Mouse (Mus musculus) liver, embryonic 14.5 days (tissue): ENCODE measurements around the gene Rtn1. TPM values are rescaled to one million over a fixed set of nuclear protein-coding genes. Genes with fewer than 3 reads are reported as not detected.

Experiments used
- ATAC-seq: fragments of 200-750 bp; cut with Nextera tagmentation; 2 replicates; pipeline ENCODE4 v1.8.0; 2017; ENCODE audit warnings: moderate number of reproducible peaks, mild to moderate bottlenecking, moderate library complexity; ENCODE audit not compliant: insufficient read depth
- DNase-seq, 3 experiments: peaks; one replicate each; pipeline ENCODE4 v3.0.0-alpha.2; 2012 to 2013; ENCODE audit warnings: low read depth in 3 of 3, low spot score in 3 of 3
- H3K27ac ChIP-seq: fragments of 300-500 bp; sonication (generic); 2 replicates; pipeline ENCODE4 v1.5.1; 2014; ENCODE audit warnings: moderate library complexity, mild to moderate bottlenecking, control low read depth, inconsistent platforms
- H3K27me3 ChIP-seq: fragments of 300-500 bp; sonication (generic); 2 replicates; pipeline ENCODE4 v1.6.1; 2014; ENCODE audit warnings: mild to moderate bottlenecking, low read length, moderate library complexity; ENCODE audit not compliant: control insufficient read depth, insufficient read depth
- H3K36me3 ChIP-seq: fragments of 300-500 bp; sonication (generic); replicated peaks from 2 replicates; pipeline ENCODE4 v1.6.1; 2014; ENCODE audit warnings: low read depth; ENCODE audit not compliant: control insufficient read depth, insufficient read depth
- H3K4me1 ChIP-seq, 2 experiments: fragments of 200-500 bp in 1 of 2; fragments of 300-500 bp in 1 of 2; sonication (generic) in 1 of 2; replicated peaks; 2 replicates each; pipeline ENCODE4 v1.6.1; 2012 to 2014; ENCODE audit warnings: antibody characterized with exemption in 1 of 2, inconsistent platforms in 1 of 2, low read length in 1 of 2; ENCODE audit not compliant: control insufficient read depth in 2 of 2, insufficient read depth in 2 of 2
- H3K4me2 ChIP-seq: fragments of 300-500 bp; sonication (generic); 2 replicates; pipeline ENCODE4 v1.6.1; 2014; ENCODE audit warnings: low read depth, mild to moderate bottlenecking, control low read depth, moderate library complexity
- H3K4me3 ChIP-seq, 2 experiments: fragments of 200-500 bp in 1 of 2; fragments of 300-500 bp in 1 of 2; sonication (generic) in 1 of 2; 2 replicates each; pipeline ENCODE4 v1.5.1; 2012 to 2014; ENCODE audit warnings: low read depth in 2 of 2, low read length in 2 of 2, mild to moderate bottlenecking in 2 of 2, control low read depth in 1 of 2, inconsistent platforms in 1 of 2, moderate library complexity in 1 of 2; ENCODE audit not compliant: insufficient read depth in 1 of 2
- H3K9ac ChIP-seq: fragments of 300-500 bp; sonication (generic); replicated peaks from 2 replicates; pipeline ENCODE4 v1.6.1; 2014; ENCODE audit warnings: mild to moderate bottlenecking, control low read depth, moderate library complexity
- H3K9me3 ChIP-seq: fragments of 300-500 bp; sonication (generic); 2 replicates; pipeline ENCODE4 v1.6.1; 2016; ENCODE audit warnings: low read length, mixed read lengths; ENCODE audit not compliant: control insufficient read depth
- CTCF ChIP-seq: IDR thresholded peaks from 2 replicates; pipeline ENCODE4 v1.5.1; 2016; ENCODE audit warnings: antibody characterized with exemption, low read depth, control low read depth
- EP300 ChIP-seq: IDR thresholded peaks from 2 replicates; pipeline ENCODE4 v1.6.1; 2016; ENCODE audit warnings: antibody characterized with exemption, low read depth
- WGBS: fragments of 180-500 bp; shearing (Covaris S2); extraction: QIAGEN DNeasy Blood & Tissue Kit; methylation state at CpG from one replicate; pipeline ENCODE4 v1.1.7; 2014; ENCODE audit not compliant: insufficient replicate concordance; 5-methylcytosine and 5-hydroxymethylcytosine counted together
- polyA plus RNA-seq, 2 experiments: library from polyadenylated mRNA; depleted of rRNA in 1 of 2; stranded (reverse) in 1 of 2; unstranded in 1 of 2; fragments of >200 nt; fragmentation: Nextera tagmentation in 1 of 2; extraction: Ambion mirVana in 1 of 2; gene quantifications; 2 replicates each; pipeline versions ENCODE4 v1.2.1 to v1.2.3; 2012 to 2014

The Rtn1 gene
- polyA plus RNA-seq, 2 experiments, result 0.63 to 1.5 TPM

DNA sequence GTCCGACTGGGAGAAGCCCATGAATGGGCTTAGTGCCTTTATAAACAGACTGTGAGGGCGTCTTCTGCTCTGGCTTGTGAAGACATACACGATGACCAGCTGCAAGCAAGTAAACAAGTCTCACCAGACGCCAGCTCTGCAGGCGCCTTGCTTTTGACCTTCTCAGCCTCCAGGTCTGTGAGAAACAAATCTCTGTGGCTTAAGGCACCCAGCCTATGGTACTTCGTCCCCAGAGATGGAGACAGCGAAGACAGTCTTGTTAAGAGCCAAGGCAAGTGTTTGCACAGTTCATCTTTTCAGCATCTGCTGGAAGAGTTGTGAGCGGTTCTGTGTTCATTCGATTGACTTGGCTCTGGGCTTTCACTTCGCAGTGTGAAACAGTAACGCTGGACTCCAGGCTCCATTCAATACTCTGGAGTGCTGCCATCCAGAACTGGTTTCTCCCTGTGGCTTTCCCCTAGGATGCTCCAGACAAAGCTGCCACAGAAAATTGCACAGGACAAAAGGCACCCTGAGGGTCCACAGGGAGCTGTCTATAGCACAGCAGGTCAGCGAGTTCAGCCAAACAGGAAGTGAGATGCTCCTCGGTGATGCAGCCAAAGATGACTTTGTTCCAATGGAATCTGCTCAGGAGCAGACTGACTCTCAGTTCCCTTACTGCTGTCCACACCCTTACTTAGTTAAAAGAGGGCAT lies 135.0 kb downstream of the Rtn1 start:
- no peak overlapping the region for H3K9ac ChIP-seq
- no peaks in the 10 kb centered on the region for H3K27me3 ChIP-seq
- no peak overlapping the region for H3K4me3 ChIP-seq
- no peak overlapping the region for H3K27ac ChIP-seq
- TF ChIP-seq CTCF, result no peak
- no peak for TF ChIP-seq EP300
- no peak overlapping the region for H3K4me2 ChIP-seq
- H3K4me1 ChIP-seq, result 0 out of 4 replicates have a peak, but pooled peaks cover 0 to 2% of the 10 kb centered on the region in 2 experiments
- no peaks in the 10 kb centered on the region for H3K36me3 ChIP-seq
- ATAC-seq, result no peak
- no peaks in the 10 kb centered on the region for H3K9me3 ChIP-seq
- no peak for DNase-seq
- WGBS, result 58% methylated on average over 13 of the region's 13 CpGs

DNA sequence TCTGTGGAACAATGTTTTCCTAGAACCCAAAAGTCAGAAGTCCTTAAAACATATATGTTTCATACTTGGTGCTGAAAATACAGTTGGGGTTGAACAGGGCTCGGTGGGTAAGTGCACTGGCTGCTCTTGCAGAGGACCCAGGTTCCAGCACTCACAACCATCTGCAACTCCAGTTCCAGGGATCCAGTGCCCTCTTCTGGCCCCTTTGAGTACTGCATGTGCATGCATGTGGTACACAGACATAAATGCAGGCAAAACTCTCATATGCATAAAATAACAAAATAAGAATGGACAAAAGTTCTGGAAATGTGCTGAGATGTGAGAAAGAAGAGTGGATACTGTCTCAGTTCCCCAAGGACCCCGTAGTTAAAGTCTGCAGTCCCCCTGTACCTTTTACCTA lies 141.2 kb downstream of the Rtn1 start:
- Histone ChIP-seq H3K4me1 (0 out of 4 replicates have a peak, but pooled peaks cover 0 to 2% of the 10 kb centered on the region in 2 experiments), H3K4me3 (no peak overlapping the region), H3K27me3 (no peaks in the 10 kb centered on the region), H3K9ac (no peak overlapping the region), H3K27ac (no peak overlapping the region), H3K36me3 (no peaks in the 10 kb centered on the region), H3K4me2 (no peak overlapping the region), H3K9me3 (no peaks in the 10 kb centered on the region)
- no peak for DNase-seq
- 63% methylated on average over 2 of the region's 2 CpGs for WGBS
- ATAC-seq, result no peak
- peak; percentile 68 for TF ChIP-seq CTCF
- TF ChIP-seq EP300, result no peak

DNA sequence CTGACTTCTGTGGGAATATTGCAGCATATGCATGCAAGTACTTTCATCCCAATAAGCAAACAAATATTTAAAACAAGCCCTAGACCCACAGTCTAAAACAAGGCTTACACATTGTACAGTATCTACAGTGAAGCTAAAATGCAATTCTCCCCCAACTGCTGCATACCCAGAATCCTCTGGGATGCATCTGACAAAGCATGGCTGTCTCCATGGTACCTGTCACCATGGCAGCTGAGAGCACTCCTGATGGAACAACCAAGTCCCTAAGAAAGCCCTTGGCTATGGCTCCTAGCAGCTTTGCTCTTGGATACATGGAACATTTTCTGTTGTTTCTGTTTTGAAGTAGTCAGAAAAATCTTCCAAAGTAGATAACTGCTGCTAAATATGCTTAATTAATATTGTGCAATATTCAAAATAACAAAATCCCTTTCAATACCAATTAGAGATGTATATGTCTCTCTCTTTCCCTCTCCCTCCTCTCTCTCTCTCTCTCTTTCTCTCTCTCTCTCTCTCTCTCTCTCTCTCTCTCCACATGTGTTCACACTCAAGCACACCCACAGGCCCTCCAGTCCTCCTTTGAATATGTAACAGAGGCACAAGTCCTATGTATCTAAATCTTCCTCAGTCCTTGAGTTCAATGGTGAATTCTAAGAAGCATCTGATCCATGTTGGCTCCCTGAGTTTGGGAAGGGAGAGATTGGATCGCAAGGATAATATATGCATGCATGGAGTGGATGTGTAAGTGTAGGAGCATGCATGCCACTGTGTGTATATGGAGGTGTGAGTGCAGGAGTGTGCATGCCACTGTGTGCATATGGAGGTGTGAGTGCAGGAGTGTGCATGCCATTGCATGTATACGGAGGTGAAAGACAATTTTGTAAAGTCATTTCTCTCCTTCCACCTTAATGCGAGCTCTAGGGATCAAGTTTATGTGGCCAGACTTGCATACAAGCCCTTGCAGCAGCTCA lies 143.3 kb downstream of the Rtn1 start:
- Histone ChIP-seq H3K9me3 (no peaks in the 10 kb centered on the region), H3K4me1 (0 out of 4 replicates have a peak, but pooled peaks cover 0 to 2% of the 10 kb centered on the region in 2 experiments), H3K27ac (no peak overlapping the region), H3K9ac (no peak overlapping the region), H3K36me3 (no peaks in the 10 kb centered on the region), H3K4me2 (no peak overlapping the region), H3K27me3 (no peaks in the 10 kb centered on the region), H3K4me3 (no peak overlapping the region)
- DNase-seq, result no peak
- ATAC-seq, result no peak
- no peak for TF ChIP-seq CTCF
- TF ChIP-seq EP300, result no peak
- WGBS, result 64% methylated on average over 3 of the region's 3 CpGs

DNA sequence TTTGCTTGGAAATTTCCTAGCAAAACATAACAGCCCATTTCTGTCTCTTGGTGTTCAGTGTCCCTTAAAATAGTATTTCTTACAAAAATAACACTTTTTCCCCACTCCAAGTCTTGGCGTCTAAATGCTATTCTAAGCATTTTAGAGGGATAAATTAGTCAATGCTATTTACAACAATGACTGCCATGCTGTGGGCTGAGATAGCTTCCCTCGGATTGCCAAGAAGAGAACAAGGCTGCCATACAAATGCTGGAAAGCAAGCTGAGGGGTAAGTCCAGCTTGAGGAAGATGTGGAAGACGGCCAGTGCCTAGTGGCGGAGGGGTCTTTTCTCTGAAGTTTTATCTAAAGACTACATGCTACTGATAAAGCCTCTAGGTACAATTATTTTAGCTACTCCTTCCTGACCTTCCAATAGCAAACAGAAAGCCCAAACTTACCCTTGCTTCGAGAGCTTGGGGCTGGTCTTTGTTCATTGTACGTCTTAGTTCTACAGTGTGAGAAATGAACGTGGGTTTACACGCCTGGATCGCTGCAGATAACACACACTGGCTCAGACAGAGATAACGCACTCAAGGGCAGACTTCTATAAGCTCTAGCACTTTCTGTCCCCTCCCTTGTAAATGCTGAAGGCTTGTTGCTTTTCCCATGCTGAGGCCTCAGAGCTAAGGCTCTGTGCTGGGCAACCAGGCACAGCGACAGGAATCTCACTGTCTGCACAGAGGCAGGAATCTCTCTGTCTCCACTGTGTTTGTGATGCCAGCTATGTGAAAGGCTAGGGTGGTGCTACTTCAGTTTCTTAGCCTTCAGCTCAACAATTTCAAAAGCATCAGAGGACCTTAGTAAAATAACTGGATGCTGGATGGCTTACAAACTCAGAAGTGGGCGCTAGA lies 145.4 kb downstream of the Rtn1 start:
- H3K27ac ChIP-seq, result no peak overlapping the region
- 34% methylated on average over 12 of the region's 12 CpGs for WGBS
- no peak for ATAC-seq

More for the DNA sequence above, 145.4 kb downstream of the Rtn1 start:
- TF ChIP-seq EP300 (no peak), CTCF (no peak)
- Histone ChIP-seq H3K4me2 (no peak overlapping the region), H3K9me3 (no peaks in the 10 kb centered on the region), H3K4me3 (no peak overlapping the region), H3K9ac (no peak overlapping the region), H3K36me3 (no peaks in the 10 kb centered on the region), H3K4me1 (no peaks in the 10 kb centered on the region), H3K27me3 (no peaks in the 10 kb centered on the region)
- peak in 2 of 3 experiments; percentile 9 to 12 for DNase-seq
